Mouse (Mus musculus) kidney, postnatal 14 days (tissue): ENCODE results near the gene Sema4g.
"Not testable (repeated sequence)": the region's sequence is repeated elsewhere in the genome, so short reads cannot be mapped to it uniquely, and the experiment has no call there.

Source experiments
- DNase-seq: peaks from one replicate; pipeline ENCODE4 v3.0.0; 2022; ENCODE audit warnings: mixed read lengths

The Sema4g gene

DNA sequence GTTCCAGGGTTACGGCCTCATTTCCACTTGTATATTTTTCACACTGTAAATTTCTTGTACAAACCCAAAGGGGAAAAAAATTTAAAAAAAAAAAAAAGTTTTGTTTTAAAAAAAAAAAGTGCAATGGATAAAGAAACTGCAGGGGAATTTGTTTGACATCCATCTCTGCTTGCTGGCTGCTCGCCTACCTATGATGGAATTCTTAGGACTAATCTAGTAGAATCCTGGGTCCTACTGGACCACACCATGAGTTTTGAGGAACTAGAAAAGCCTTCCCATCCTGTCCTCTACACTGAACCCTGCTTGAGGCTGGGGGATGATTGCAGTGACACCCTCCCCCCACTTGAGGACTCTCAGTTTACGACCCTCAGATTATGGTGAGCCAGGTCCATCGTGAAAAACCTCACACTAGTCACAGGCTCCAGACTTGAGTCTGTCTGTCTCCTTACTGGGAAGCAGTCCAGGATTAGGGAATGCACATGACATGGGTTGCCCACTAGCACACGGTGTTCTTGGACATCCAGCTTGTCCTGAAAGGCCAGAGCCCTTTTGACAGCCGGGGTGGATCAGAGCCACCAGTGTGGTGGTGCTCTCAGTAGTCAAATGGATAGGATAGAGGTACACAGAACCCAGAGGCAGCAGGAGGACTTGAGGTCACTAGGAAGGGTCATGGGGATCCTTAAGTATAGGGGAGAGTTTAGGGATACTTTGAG, 38.2 kb downstream of the Sema4g start:
- DNase-seq: no peak

DNA sequence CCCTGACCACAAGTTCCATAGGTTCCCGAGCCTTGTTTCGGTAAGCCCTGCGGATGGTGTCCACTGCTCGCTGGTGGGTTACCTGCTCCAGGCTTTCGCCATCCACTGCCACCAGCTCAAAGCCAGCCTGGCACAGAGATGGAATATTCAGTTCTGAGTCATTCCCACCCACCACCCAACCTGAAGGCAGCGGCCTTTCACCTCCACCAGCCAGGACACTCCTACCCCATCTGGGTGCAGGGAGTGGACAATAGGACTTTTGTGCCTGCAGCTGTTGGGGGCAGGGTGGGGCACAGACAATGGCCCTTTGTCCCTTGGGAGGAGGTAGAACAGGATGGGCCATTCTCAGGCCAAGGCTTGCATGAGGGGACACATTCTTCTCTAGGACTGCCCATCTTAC, 38.9 kb downstream of the Sema4g start:
- no peak for DNase-seq

DNA sequence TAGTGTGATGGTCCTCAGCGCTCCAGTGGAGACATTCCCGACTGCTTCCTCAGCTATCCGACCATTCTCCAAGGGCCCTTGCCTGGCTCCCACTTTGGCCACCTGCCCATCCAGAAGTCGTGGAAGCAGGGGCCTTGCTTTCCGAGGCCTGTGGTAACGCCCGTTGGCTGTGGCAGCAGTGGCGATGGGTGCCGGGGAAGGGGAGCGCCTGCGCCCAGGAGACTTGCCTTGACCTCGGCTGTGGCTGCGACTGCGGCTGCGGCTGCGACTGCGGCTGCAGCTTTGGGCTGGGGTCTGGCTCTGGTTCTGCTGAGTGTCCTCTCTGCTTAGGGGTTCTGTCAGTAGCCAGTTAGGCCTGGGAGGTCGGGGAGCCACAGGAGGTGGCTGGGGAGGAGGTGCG, 39.8 kb downstream of the Sema4g start:
- DNase-seq: no peak

DNA sequence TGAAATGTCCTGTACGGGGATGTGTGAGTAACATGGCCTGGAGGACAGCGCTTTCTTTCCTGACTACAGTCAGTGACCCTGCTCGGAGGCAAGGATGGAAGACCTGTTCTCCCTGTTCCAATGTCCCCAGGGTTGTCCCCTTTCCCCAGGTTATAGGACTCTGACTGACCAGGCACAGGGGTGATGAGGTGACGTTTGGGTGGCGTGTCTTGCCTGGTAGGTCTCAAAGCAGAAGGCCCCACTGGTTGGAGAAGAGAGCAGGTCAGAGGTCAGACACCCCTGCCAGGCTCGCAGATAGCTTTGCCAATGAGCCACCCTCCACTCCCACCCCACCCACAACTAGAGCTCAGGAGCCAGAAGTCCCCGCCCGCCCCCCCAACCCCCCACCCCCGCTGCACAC, 40.7 kb downstream of the Sema4g start:
- no peak for DNase-seq

DNA sequence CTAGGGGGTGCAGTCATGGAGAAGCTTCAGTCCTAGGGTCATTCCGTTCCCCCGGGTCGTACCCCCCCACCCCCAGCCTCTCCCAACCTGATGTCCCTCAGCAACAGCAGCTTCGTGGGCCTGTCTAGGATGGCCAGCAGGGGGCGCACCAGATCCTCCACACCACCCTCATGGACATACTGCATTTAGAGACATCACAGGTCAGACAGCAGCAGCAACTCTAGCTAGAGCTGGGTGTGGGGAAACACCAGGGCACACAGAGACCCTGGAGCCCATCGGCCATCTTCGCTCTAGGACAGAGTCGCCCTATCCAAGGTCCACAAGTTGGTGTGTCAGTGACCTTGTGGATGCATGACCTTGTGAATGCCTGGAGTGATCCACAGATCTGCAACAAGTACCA, 41.2 kb downstream of the Sema4g start:
- peak; percentile 70 for DNase-seq

DNA sequence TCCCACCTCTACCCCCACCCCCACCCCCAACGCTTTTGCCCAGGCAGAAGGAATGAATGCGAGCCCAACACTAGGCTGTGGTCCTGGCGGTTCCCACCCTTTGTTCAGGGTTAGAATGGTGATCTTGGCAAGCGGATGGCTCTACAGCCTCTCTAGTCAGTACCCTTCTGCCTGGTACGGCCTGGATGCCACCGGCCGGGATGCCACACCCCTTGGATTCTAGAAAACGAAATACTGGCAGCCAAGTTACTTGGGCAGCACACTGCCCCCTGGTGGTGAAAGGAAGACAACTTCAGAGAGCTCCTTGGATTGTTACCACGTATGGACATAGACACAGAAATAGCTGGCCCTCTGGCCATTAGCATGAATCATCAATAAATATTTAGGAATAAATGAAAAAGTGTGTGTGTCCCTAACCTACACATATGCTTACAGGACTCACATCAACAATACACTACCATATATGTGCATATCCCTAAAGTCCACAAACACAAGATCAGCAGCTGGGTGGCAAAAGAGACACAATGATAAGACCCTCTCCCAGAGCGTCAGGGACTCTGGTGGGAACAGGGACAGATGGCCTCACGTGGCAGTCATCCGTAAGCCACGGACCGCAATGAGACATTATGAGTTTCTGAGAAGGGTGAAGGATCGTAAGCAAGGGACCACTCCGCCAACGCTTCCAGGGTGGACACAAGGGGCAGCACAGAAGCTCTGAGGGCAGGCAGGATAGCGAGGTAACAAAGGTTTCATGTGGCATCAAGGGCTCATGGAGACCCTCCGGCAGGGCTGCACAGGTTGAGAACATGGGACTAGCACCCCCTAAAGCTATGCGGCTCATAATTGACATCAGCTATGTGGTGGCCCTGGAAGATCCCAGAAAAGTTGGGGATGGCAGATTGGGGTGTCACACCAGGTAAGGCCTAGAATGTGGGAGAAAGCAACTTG, 42.1 kb downstream of the Sema4g start:
- DNase-seq: peak; percentile 90

- peak; percentile 86 for DNase-seq
These were observed 42.9 kb downstream of the Sema4g start for GRCm38 (mm10) chr19:45031780-45032179.

DNA sequence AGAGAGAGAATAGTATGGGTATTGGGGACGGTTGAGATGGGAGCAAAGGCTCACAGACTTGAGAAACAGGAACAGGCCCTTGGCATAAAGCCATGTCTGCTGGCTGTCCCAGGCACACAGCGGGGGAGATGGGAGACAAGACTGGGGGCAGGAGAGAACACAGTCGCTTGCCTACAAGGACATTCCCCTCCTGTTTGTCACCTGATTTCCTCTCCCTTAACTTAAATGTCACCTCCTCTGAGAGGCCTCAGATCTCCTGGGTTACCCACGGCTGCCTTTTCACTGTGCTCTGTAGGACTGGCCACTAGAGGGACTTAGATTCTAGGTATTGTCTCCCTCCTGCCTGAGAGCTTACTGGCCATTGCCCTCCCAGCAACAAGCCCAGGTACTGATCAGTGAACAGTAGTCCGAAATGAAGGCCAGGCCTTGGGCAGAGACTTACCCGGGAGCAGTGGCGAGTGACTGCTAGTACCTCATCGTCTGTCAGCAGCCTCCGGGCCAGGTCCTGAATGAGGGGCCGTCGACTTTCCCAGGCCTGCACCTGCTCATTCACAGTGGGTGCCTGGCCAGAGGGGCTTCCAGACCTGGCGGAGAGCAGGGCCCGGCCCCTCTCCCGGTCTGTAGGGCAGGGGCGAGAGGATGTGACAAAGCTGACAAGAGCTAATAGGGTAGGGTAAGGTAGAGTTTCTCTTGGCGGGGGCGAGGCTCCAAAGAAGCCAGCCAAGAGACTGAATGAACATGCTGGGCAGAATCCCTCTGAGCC, 43.9 kb downstream of the Sema4g start:
- peak; percentile 64 for DNase-seq

GRCm38 (mm10) chr19:45036867-45037266, 48.0 kb downstream of the Sema4g start:
- peak; percentile 42 for DNase-seq

- DNase-seq: not testable (repeated sequence)
These were observed 49.3 kb downstream of the Sema4g start for GRCm38 (mm10) chr19:45038198-45038597.

DNA sequence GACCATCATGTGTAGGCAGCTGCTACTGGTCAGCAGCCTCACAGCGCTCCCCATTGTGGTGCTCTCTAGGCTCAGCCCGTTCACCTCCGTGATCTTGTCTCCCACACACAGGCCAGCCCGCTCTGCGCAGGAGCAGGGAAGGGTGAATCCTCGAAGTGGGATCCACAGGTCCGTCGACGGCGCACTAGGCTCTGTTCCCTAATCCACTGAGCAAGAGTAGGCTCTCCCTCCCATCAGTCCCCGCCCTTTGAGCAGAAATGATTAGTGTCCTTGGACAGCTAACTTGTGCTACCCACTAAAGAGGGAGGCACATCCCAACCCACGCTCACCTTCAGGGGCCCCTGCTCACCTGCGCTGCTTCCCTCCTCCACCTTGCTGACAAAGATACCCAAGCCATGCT, 51.3 kb downstream of the Sema4g start:
- DNase-seq: no peak

DNA sequence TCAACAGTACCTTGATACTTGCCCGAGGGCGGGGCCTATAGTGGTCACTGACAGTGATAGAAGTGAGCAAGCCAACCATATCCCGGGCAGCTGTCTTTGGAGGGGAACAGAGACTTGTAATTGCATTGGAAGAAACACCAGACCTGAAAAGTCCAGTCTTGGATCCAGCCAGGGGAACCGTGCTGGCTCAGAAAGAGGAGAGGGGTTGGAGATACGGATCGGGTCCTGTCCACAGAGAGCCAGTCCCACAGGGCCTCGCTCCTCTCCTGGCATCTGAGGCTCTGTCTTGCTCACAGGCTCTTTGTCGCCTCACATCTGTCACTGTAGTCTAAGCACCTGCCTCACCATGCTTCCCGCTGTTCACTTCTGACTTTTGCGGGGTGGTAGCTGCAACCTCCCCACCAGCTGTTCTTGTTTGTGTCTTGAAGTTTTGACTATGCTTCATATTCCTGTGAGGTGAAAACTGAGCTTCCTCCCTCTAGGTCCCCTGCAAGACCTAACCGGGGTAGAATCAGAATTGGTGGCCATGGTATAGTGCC, 55.6 kb downstream of the Sema4g start:
- DNase-seq: no peak

DNA sequence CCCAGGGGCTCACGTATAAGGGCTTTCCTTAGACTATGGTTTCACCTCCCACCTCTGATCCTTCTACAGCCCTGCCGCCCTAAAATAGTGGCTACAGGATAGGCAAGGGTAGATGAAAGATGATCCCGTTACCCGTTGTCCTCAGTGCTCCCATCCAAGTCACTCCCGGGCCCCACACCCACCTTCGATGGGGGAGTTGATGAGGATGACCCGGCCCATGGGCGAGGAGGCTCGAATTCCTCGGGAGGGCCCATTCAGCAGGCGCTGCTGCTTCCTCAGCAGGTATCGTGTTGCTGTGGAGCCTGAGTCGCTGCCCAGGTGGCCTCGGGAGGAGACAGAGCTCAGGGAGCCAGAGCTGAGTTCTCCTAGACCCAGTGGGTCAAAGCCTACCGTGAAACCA, 56.3 kb downstream of the Sema4g start:
- DNase-seq: no peak

GRCm38 (mm10) chr19:45045651-45046050, 56.8 kb downstream of the Sema4g start, which contains the start of gene Pdzd7:
TSS of gene Pdzd7 (minus strand) at chr19:45045717.
- DNase-seq: no peak

DNA sequence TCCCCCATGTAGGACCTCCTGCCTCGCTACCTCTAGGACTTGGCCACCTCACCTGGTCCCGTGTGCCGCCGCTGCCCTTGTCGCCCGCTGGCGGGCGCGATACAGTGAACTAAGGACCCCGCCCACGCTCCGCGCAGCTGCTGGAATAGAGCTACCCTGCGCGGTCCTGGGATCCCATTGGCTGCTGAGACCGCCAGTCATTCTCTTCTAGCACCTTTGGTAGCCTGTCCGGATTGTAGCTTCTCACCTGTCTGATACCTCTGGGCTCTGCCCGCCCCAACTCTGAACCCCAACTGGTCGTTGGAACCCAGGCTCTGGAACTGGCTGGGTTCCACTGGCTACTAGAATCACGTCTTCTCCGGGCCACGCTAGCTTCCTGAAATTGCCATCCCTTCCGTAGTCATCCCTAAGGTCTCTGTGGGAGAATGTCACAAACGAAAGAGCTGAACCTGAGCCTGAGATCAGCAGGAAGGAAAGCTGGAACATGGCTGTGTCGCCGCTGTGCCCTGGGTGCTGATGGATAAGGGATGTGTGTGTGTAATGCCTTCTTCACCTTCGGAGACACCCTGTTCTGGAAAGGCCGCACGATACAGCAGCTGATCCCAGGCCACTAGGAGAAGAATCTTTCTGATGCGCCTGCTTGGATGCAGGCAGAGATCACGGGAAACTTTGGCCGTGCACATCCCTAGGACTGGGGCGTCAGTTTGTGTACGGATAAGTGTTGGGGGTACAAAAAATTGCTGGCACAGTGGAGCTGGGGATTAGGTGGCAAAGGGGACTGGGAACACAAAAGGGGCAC, 57.8 kb downstream of the Sema4g start:
- peak; percentile 91 for DNase-seq

- DNase-seq: peak; percentile 96
These were observed 58.6 kb downstream of the Sema4g start, which contains the start of gene Sfxn3 for GRCm38 (mm10) chr19:45047417-45047934. TSS of gene Sfxn3 (plus strand) at chr19:45047503.

DNA sequence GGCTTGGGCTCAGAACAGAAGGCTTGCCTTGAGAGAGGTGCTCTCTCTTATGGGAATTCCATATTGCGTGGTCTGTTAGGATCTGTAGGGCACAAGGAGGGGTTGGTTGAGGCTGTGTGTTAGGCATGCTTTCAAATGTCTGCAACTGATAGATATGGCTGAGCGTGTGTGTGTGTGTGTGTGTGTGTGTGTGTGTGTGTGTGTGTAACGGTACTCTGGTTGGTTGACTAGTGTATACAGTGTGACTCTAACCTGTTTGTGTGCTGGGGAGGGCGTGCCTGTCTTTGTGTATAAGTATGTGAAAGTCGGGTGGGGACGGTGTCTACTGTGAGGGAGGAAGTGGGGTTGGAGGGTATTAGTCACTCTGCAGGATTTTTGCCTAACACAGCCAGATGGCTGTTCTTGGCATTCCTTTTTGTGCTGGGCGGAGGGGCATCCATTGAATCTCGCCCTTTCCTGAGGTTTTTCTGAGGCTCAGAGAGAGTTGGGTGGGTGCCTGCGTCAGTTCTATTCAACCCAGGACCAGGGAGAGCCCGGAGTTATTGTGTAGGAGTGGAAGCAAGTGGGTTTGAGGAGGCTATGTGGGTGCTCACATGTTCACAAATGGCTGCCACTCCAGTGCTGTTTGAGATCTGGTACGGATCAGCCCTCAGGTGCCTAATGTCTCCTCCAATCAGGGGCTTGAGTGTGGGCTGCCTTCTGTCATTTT, 59.2 kb downstream of the Sema4g start:
- peak; percentile 55 for DNase-seq

DNA sequence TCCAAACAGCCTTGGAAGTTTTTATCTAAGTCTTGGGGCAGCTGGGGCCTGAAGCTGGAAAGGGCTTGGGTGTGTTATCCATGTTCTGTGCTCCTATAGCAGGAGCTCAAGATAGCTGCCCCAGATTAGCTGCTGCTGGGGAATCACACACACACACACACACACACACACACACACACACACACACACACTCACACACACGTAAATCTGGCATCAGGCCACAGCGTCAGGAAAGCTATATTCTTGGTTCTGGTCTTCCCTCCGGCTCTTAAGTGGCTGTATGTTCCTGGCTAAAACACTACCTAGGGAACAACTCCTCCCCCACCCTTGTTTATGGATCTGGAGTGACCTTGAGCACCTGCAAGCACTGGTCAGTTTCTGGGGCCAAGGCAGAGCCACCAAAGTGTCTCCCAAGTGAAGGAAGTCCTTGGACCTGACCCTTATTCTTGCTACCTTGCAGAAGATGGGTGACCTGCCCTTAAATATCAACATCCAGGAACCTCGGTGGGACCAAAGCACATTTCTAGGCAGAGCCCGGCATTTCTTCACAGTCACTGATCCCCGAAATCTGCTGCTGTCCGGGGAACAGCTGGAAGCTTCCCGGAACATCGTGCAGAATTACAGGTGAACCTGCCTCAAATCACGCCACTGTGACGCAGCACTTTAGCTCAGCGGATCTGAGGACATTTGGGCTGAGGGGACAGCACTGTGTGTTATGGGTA, 59.9 kb downstream of the Sema4g start:
- DNase-seq: no peak

- no peak for DNase-seq
These were observed 60.6 kb downstream of the Sema4g start for GRCm38 (mm10) chr19:45049523-45049922.
